Mouse (Mus musculus) limb, embryonic 12.5 days (tissue): ENCODE measurements around the gene Igf1. TPM values are rescaled to one million over a fixed set of nuclear protein-coding genes. Genes with fewer than 3 reads are reported as not detected.

Experiments
- ATAC-seq: fragments of 200-750 bp; cut with Nextera tagmentation; 2 replicates; pipeline ENCODE4 v1.8.0; 2017; ENCODE audit warnings: low read depth, moderate TSS enrichment; ENCODE audit not compliant: insufficient number of reproducible peaks, insufficient read depth, low FRiP score, low TSS enrichment
- H3K27ac ChIP-seq: fragments of 300-500 bp; sonication (generic); 2 replicates; pipeline ENCODE4 v1.5.1; 2016; ENCODE audit warnings: mild to moderate bottlenecking, moderate library complexity
- H3K27me3 ChIP-seq: fragments of 300-500 bp; sonication (generic); 2 replicates; pipeline ENCODE4 v1.6.1; 2016; ENCODE audit warnings: mild to moderate bottlenecking, moderate library complexity
- H3K36me3 ChIP-seq: fragments of 300-500 bp; sonication (generic); 2 replicates; pipeline ENCODE4 v1.6.1; 2016; ENCODE audit warnings: mild to moderate bottlenecking, moderate library complexity
- H3K4me1 ChIP-seq: fragments of 300-500 bp; sonication (generic); replicated peaks from 2 replicates; pipeline ENCODE4 v1.6.1; 2016
- H3K4me2 ChIP-seq: fragments of 300-500 bp; sonication (generic); 2 replicates; pipeline ENCODE4 v1.6.1; 2016; ENCODE audit warnings: mild to moderate bottlenecking, moderate library complexity
- H3K4me3 ChIP-seq: fragments of 300-500 bp; sonication (generic); replicated peaks from 2 replicates; pipeline ENCODE4 v1.5.1; 2016; ENCODE audit warnings: mild to moderate bottlenecking
- H3K9ac ChIP-seq: fragments of 300-500 bp; sonication (generic); replicated peaks from 2 replicates; pipeline ENCODE4 v1.6.1; 2016; ENCODE audit warnings: mild to moderate bottlenecking, moderate library complexity
- H3K9me3 ChIP-seq: fragments of 300-500 bp; sonication (generic); 2 replicates; pipeline ENCODE4 v1.6.1; 2016; ENCODE audit warnings: mild to moderate bottlenecking, moderate library complexity
- WGBS: fragments of 180-500 bp; shearing (Covaris S2); methylation state at CpG from one replicate; pipeline ENCODE4 v1.1.7; 2016; 5-methylcytosine and 5-hydroxymethylcytosine counted together
- polyA plus RNA-seq: library from polyadenylated mRNA; unstranded; fragments of >200 nt; fragmentation: Nextera tagmentation; extraction: Ambion mirVana; gene quantifications from 2 replicates; pipeline ENCODE4 v1.2.1, GENCODE M21; 2016

The Igf1 gene
- polyA plus RNA-seq, 1 experiment from 2014 or later: 23.8 TPM

GRCm38 (mm10) chr10:87901916-87902315 lies 43.9 kb downstream of the Igf1 start:
- no peak overlapping the region for H3K4me2 ChIP-seq
- 48% methylated on average over 7 of the region's 7 CpGs for WGBS
- no peak overlapping the region for H3K9ac ChIP-seq
- H3K9me3 ChIP-seq: no peaks in the 10 kb centered on the region
- H3K27me3 ChIP-seq: no peaks in the 10 kb centered on the region; the same call in 1 of the 2 replicates
- peaks cover 7% of the 10 kb centered on the region for H3K4me1 ChIP-seq
- no peaks in the 10 kb centered on the region for H3K36me3 ChIP-seq
- H3K4me3 ChIP-seq: no peak overlapping the region
- H3K27ac ChIP-seq: no peak overlapping the region
- ATAC-seq: no peak

GRCm38 (mm10) chr10:87904324-87904723 lies 46.3 kb downstream of the Igf1 start:
- H3K27ac ChIP-seq: no peak overlapping the region
- no peak overlapping the region for H3K4me2 ChIP-seq
- no peak for ATAC-seq
- no peaks in the 10 kb centered on the region; the same call in 1 of the 2 replicates for H3K27me3 ChIP-seq
- no peak overlapping the region for H3K4me3 ChIP-seq
- H3K9me3 ChIP-seq: no peaks in the 10 kb centered on the region
- WGBS: 49% methylated on average over 5 of the region's 5 CpGs
- H3K4me1 ChIP-seq: no peaks in the 10 kb centered on the region
- no peak overlapping the region for H3K9ac ChIP-seq
- H3K36me3 ChIP-seq: no peaks in the 10 kb centered on the region

GRCm38 (mm10) chr10:87905087-87905486 lies 47.0 kb downstream of the Igf1 start:
- Histone ChIP-seq H3K27me3 (no peaks in the 10 kb centered on the region; the same call in 1 of the 2 replicates), H3K36me3 (no peaks in the 10 kb centered on the region), H3K4me2 (no peak overlapping the region), H3K4me1 (no peaks in the 10 kb centered on the region), H3K27ac (no peak overlapping the region), H3K9me3 (no peaks in the 10 kb centered on the region), H3K9ac (no peak overlapping the region), H3K4me3 (no peak overlapping the region)
- 83% methylated on average over 3 of the region's 3 CpGs for WGBS
- ATAC-seq: no peak

- H3K9me3 ChIP-seq: no peaks in the 10 kb centered on the region
- no peaks in the 10 kb centered on the region for H3K36me3 ChIP-seq
- no peaks in the 10 kb centered on the region; the same call in 1 of the 2 replicates for H3K27me3 ChIP-seq
- no peak for ATAC-seq
- no peak overlapping the region for H3K9ac ChIP-seq
- H3K4me3 ChIP-seq: no peak overlapping the region
- no peak overlapping the region for H3K27ac ChIP-seq
- WGBS: 80% methylated on average over 3 of the region's 3 CpGs
- H3K4me2 ChIP-seq: no peak overlapping the region
- H3K4me1 ChIP-seq: no peaks in the 10 kb centered on the region
These were observed 48.1 kb downstream of the Igf1 start for GRCm38 (mm10) chr10:87906121-87906520.

- Histone ChIP-seq H3K36me3 (no peaks in the 10 kb centered on the region), H3K27ac (no peak overlapping the region), H3K9me3 (no peaks in the 10 kb centered on the region), H3K27me3 (no peaks in the 10 kb centered on the region), H3K9ac (no peak overlapping the region), H3K4me3 (no peak overlapping the region), H3K4me2 (no peak overlapping the region), H3K4me1 (no peaks in the 10 kb centered on the region)
- WGBS: 86% methylated on average over 2 of the region's 2 CpGs
- ATAC-seq: no peak
These were observed 48.8 kb downstream of the Igf1 start for GRCm38 (mm10) chr10:87906757-87907307.

- no peak overlapping the region for H3K27ac ChIP-seq
- 89% methylated on average over 3 of the region's 3 CpGs for WGBS
- H3K4me1 ChIP-seq: no peaks in the 10 kb centered on the region
- no peaks in the 10 kb centered on the region for H3K27me3 ChIP-seq
- no peak overlapping the region for H3K9ac ChIP-seq
- ATAC-seq: no peak
- no peaks in the 10 kb centered on the region for H3K36me3 ChIP-seq
- no peak overlapping the region for H3K4me2 ChIP-seq
- no peak overlapping the region for H3K4me3 ChIP-seq
- no peaks in the 10 kb centered on the region for H3K9me3 ChIP-seq
These were observed 55.8 kb downstream of the Igf1 start for GRCm38 (mm10) chr10:87913852-87914251.

- WGBS: 80% methylated on average over 10 of the region's 10 CpGs
- Histone ChIP-seq H3K36me3 (no peaks in the 10 kb centered on the region), H3K27ac (no peak overlapping the region), H3K9me3 (no peaks in the 10 kb centered on the region), H3K4me2 (no peak overlapping the region), H3K4me1 (no peaks in the 10 kb centered on the region), H3K27me3 (no peaks in the 10 kb centered on the region), H3K9ac (no peak overlapping the region), H3K4me3 (no peak overlapping the region)
- ATAC-seq: no peak
These were observed 56.9 kb downstream of the Igf1 start for GRCm38 (mm10) chr10:87914932-87915331.

- no peak for ATAC-seq
- Histone ChIP-seq H3K27ac (no peak overlapping the region), H3K36me3 (no peaks in the 10 kb centered on the region), H3K4me2 (no peak overlapping the region), H3K9me3 (no peaks in the 10 kb centered on the region), H3K4me3 (no peak overlapping the region), H3K9ac (no peak overlapping the region), H3K4me1 (no peaks in the 10 kb centered on the region), H3K27me3 (no peaks in the 10 kb centered on the region)
- 90% methylated on average over 3 of the region's 3 CpGs for WGBS
These were observed 57.7 kb downstream of the Igf1 start for GRCm38 (mm10) chr10:87915782-87916181.

GRCm38 (mm10) chr10:87922263-87922662 lies 64.2 kb downstream of the Igf1 start:
- Histone ChIP-seq H3K9me3 (no peaks in the 10 kb centered on the region), H3K27me3 (no peaks in the 10 kb centered on the region), H3K9ac (no peak overlapping the region), H3K4me2 (no peak overlapping the region), H3K4me1 (peaks cover 2% of the 10 kb centered on the region), H3K27ac (no peak overlapping the region), H3K4me3 (no peak overlapping the region), H3K36me3 (no peaks in the 10 kb centered on the region)
- no peak for ATAC-seq
- WGBS: 91% methylated on average over 3 of the region's 3 CpGs

GRCm38 (mm10) chr10:87926564-87926963 lies 68.5 kb downstream of the Igf1 start:
- ATAC-seq: no peak
- Histone ChIP-seq H3K9ac (no peak overlapping the region), H3K4me3 (no peak overlapping the region), H3K4me2 (no peak overlapping the region), H3K4me1 (peaks cover 7% of the 10 kb centered on the region), H3K9me3 (no peaks in the 10 kb centered on the region), H3K27me3 (no peaks in the 10 kb centered on the region), H3K27ac (peak overlapping the region; percentile 3; the same call in 1 of the 2 replicates), H3K36me3 (no peaks in the 10 kb centered on the region)
- WGBS: 51% methylated on average over 8 of the region's 8 CpGs

- no peak overlapping the region for H3K9ac ChIP-seq
- H3K27me3 ChIP-seq: no peaks in the 10 kb centered on the region
- H3K36me3 ChIP-seq: no peaks in the 10 kb centered on the region
- no peak overlapping the region for H3K4me3 ChIP-seq
- H3K27ac ChIP-seq: peak overlapping the region; percentile 3
- 49% methylated on average over 6 of the region's 6 CpGs for WGBS
- peaks cover 7% of the 10 kb centered on the region for H3K4me1 ChIP-seq
- H3K9me3 ChIP-seq: no peaks in the 10 kb centered on the region
- peak; percentile 75; the same call in 1 of the 2 replicates for ATAC-seq
- 0 out of 2 replicates have a peak overlapping the region, but pooled peaks have one; percentile 2 for H3K4me2 ChIP-seq
These were observed 69.1 kb downstream of the Igf1 start for GRCm38 (mm10) chr10:87927131-87927609.

GRCm38 (mm10) chr10:87948192-87948591 lies 90.1 kb downstream of the Igf1 start:
- WGBS: 80% methylated on average over 4 of the region's 4 CpGs
- H3K9me3 ChIP-seq: no peaks in the 10 kb centered on the region
- H3K27me3 ChIP-seq: no peaks in the 10 kb centered on the region
- no peak overlapping the region for H3K9ac ChIP-seq
- H3K36me3 ChIP-seq: no peaks in the 10 kb centered on the region
- no peak for ATAC-seq
- H3K4me2 ChIP-seq: no peak overlapping the region
- H3K27ac ChIP-seq: no peak overlapping the region
- H3K4me3 ChIP-seq: no peak overlapping the region
- H3K4me1 ChIP-seq: no peaks in the 10 kb centered on the region
